Mouse (Mus musculus): ENCODE measurements around the gene Mgme1.

Gene Mgme1

GRCm38 (mm10) chr2:144305721-144306294 lies 35.3 kb downstream of the Mgme1 start:
- DNase-seq (ENCODE audit: low read depth, low spot score) = no peak

GRCm38 (mm10) chr2:144308561-144308960 lies 38.1 kb downstream of the Mgme1 start:
- DNase-seq (ENCODE audit: low read depth, low spot score) = no peak

GRCm38 (mm10) chr2:144310273-144310672 lies 39.8 kb downstream of the Mgme1 start:
- DNase-seq (ENCODE audit: low read depth, low spot score) = no peak

GRCm38 (mm10) chr2:144311372-144311771 lies 40.9 kb downstream of the Mgme1 start:
- no peak for DNase-seq (ENCODE audit: low read depth, low spot score)

- DNase-seq (ENCODE audit: low read depth, low spot score) = no peak
These were observed 53.8 kb downstream of the Mgme1 start for GRCm38 (mm10) chr2:144324218-144324617.

- no peak for DNase-seq (ENCODE audit: low read depth, low spot score)
These were observed 59.0 kb downstream of the Mgme1 start for GRCm38 (mm10) chr2:144329451-144329850.

- no peak for DNase-seq (ENCODE audit: low read depth, low spot score)
These were observed 59.5 kb downstream of the Mgme1 start for GRCm38 (mm10) chr2:144329937-144330336.

- no peak for DNase-seq (ENCODE audit: low read depth, low spot score)
These were observed 60.0 kb downstream of the Mgme1 start for GRCm38 (mm10) chr2:144330352-144330959.
